Mouse (Mus musculus) lung, postnatal 10 days (tissue): ENCODE measurements at regions not wholly inside any gene's neighbourhood (a gene's known extent, or its start where the extent isn't known, plus 50 kb on each side); places are given as distances from the start of the nearest gene placed in this dataset.

Experiments used
- DNase-seq: peaks from one replicate; pipeline ENCODE4 v3.0.0; 2021

- DNase-seq, result peak; percentile 52
These were observed 73.9 kb upstream of the Klf7 start for GRCm38 (mm10) chr1:64195970-64196491.

- DNase-seq, result no peak
These were observed 73.2 kb upstream of the Klf7 start for GRCm38 (mm10) chr1:64195294-64195693.

GRCm38 (mm10) chr1:64193150-64193838 lies 71.2 kb upstream of the Klf7 start:
- DNase-seq, result no peak

GRCm38 (mm10) chr1:64192736-64193135 lies 70.7 kb upstream of the Klf7 start:
- DNase-seq, result no peak

- no peak for DNase-seq
These were observed 69.4 kb upstream of the Klf7 start for GRCm38 (mm10) chr1:64191242-64192220.

- DNase-seq, result no peak
These were observed 68.6 kb upstream of the Klf7 start for GRCm38 (mm10) chr1:64190705-64191104.

GRCm38 (mm10) chr1:64190097-64190496 lies 68.0 kb upstream of the Klf7 start:
- DNase-seq, result no peak

- peak; percentile 21 for DNase-seq
These were observed 67.4 kb upstream of the Klf7 start for GRCm38 (mm10) chr1:64189471-64189870.

- DNase-seq, result no peak
These were observed 65.9 kb upstream of the Klf7 start for GRCm38 (mm10) chr1:64187796-64188513.

- no peak for DNase-seq
These were observed 51.6 kb upstream of the Klf7 start for GRCm38 (mm10) chr1:64173708-64174107.

- DNase-seq, result no peak
These were observed 50.0 kb upstream of the Klf7 start for GRCm38 (mm10) chr1:64172122-64172521.
